Mouse (Mus musculus) kidney, adult 18-20 months (tissue): ENCODE data around the gene Kank1.

Source experiments
- DNase-seq: peaks from one replicate; pipeline ENCODE4 v3.0.0; 2021

Gene Kank1

GRCm38 (mm10) chr19:25372794-25373193, 136.0 kb downstream of the Kank1 start:
- no peak for DNase-seq

DNA sequence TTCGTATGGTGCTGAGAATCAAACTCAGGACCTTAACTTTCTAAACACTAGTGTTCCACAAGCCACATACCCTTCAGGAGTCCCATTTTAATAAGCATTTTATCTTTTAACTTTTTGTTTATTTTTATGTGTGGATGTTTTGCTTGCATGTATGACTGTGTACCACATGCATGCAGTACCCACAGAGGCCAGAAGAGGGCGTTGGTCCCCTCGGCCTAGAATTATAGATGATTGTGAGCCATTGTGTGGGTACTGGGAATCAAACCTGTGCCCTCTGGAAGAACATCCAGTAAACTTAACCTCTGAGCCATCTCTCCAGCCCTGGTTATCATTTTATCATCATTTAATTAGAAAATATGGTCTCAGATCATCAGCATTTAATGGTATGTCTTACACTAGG, 136.8 kb downstream of the Kank1 start:
- no peak for DNase-seq

- DNase-seq: no peak
These were observed 137.4 kb downstream of the Kank1 start for GRCm38 (mm10) chr19:25374191-25374590.

- DNase-seq: peak; percentile 67
These were observed 138.2 kb downstream of the Kank1 start for GRCm38 (mm10) chr19:25374926-25375325.

- DNase-seq: no peak
These were observed 140.1 kb downstream of the Kank1 start for GRCm38 (mm10) chr19:25376871-25377270.

- no peak for DNase-seq
These were observed 143.9 kb downstream of the Kank1 start for GRCm38 (mm10) chr19:25380675-25381074.

GRCm38 (mm10) chr19:25381972-25382371, 145.2 kb downstream of the Kank1 start:
- no peak for DNase-seq

- DNase-seq: no peak
These were observed 145.7 kb downstream of the Kank1 start for GRCm38 (mm10) chr19:25382494-25382893.

- no peak for DNase-seq
These were observed 146.8 kb downstream of the Kank1 start for GRCm38 (mm10) chr19:25383386-25384146.

DNA sequence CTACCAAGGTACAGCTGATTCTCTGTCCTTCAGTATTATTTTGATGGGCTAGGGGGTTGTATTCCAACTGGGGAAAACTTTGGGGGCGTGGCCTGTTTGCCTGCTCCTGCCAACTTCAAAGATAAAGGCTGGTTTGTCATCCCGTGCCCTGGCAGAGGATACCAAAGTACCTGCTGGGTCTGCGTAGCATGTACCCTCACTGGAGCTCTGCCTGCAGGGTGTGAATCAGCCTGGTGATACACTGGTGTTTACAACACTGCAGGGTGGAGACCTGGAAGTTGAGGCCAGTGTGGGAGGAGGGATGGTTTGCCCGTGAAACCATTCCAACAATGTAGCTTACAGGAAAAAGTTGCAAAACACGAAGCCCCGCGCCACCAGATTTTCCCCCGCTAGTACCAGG, 149.2 kb downstream of the Kank1 start:
- no peak for DNase-seq

- no peak for DNase-seq
These were observed 150.1 kb downstream of the Kank1 start for GRCm38 (mm10) chr19:25386679-25387470.

- DNase-seq: no peak
These were observed 151.1 kb downstream of the Kank1 start for GRCm38 (mm10) chr19:25387902-25388301.

DNA sequence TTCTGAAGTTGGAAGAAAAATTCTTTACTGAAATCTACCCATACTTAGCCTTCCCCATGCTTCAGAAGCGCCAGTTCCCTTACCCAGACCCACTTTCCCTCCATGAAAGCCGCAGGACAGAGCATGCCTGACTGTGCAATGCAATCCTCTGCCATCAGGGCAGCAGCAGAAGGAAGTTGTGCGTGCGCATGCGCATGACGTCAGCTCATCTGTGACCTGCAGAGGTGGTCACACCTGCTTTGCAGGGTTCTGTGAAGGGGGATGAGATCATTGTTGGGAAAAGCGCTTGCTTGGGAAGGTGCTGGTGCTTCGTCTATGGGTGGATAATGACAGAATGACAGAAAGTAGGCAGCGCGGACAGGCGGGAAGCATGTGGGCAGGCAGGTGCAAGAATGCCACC, 155.4 kb downstream of the Kank1 start:
- DNase-seq: no peak

DNA sequence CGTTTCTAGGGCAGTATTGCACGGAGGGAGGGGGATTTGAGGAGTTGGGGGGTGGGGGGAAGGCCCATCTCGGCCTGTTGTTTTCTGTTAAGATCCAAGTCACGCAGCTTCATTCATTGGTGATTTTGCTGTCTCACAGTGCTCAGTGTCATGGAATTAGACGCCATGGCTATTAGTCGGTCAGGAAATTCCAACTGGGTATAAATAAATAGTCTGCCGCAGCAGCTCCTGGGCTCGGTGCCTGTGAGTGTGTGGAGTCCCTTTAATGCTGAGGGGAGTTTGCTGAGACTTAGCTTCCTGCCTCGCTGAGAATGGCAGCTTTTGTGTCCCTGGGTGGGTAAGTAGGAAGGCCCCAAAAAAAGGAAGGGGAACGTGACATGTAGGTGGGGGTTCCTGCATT, 158.3 kb downstream of the Kank1 start:
- DNase-seq: no peak

DNA sequence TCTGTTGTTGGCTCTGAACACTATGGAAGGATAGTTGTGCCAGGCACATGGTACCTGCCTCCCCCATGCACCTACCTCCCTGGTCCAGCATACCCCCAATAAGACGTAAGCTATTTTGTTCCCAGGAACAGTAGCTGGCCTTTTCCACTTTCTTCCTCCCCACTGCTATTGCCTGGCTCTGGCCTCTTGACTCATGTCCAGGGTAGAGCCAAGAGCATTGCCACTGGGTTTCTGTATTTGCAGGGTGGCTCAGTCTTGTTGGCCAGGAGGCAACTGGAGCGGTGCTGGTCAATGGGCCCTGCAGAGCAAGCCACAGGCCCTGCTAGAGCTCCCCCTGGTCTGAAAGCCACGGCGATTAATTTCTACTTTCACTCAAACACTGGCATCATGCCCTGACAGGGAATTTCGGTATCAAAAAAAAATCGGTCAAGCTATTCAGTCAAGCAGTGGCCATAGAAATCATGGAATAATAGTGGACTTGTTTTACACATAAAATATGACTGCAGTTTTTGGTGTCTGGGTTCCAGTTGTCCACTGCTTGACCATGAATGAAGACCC, 160.0 kb downstream of the Kank1 start:
- no peak for DNase-seq

DNA sequence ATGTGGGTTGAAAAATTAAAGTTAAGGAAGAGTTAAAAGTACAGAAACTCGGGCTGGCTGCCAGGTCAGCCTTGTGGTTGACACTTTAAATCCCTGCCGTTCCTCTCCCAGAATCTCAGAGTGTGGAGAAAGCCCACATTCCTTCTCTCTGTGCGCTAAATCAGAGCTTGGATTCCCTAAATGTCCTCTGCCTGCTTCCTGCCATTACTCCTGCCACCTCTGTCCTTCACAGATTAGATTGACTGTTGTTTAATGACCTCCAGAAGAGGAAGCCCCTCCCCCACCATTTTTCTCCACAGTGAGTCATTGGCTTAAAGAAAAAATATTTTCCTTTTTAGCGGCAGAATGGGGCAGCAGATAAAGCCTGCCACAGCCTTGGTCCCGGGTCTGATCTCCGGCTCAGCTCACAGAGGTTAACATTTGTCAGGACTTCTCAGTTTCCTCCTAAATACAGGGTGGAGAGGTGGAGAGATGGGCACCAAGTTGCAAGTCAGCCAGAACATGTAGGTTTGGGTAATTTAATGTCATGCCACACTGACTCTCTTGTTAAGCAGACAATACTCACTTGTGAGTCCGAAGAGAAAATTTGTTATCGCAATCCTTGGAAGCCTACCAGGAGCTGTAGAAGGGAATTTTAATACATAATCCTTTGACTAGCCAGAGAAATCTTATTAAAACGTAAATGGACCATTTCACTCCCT, 162.9 kb downstream of the Kank1 start:
- DNase-seq: peak; percentile 68

DNA sequence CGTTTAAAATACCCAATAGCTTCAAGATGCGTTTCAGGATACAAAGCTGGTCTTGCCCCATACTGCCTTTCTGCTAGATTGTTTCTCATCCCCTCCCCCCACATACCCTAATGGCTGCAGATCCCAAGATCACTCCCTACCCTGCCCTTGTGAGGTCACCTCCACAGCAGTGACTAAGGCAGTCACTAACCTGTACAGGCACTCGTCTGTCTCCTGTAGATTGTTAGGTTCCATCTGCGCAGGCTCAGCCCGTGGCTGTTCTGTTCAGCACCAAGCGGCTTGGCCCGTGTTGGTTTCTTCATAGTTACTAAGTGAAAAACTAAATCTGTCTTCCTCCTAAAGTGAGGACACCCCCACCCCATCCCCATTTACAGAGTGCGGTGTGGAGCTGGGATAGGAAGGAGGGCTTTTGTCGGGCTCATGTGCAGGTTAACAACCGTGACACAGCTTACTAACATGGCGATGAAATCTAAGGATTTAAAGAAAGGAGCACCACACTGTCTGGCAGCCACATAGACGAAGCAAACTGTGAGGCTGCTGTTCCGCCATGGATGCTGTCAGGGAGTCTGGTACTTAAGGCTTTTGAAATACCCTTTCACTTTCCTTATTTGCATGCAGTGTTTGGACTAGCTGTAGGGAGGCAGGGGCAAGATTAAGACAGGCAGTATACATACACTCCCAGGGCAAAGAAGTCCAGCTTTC, 163.6 kb downstream of the Kank1 start:
- no peak for DNase-seq

DNA sequence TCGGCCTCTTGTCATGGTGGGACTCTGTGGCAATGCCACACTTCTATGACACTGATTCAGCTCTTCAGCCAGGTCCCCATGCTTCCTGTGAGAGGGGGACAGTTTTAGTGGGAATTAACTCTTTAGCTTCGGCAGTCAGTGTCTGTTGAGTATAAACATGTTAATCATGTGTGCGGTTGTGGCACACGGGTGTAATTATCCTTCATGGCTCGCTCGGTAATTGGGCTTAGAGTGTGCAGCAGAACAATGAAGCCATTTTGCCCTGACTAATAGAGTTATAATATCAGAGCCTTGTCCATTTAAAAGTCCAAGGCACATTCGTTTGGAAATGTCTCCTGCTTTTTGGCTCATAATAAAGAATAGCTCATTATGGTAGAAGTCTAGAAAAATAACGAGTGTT, 164.7 kb downstream of the Kank1 start:
- no peak for DNase-seq

GRCm38 (mm10) chr19:25404163-25404562, 167.4 kb downstream of the Kank1 start:
- DNase-seq: no peak

DNA sequence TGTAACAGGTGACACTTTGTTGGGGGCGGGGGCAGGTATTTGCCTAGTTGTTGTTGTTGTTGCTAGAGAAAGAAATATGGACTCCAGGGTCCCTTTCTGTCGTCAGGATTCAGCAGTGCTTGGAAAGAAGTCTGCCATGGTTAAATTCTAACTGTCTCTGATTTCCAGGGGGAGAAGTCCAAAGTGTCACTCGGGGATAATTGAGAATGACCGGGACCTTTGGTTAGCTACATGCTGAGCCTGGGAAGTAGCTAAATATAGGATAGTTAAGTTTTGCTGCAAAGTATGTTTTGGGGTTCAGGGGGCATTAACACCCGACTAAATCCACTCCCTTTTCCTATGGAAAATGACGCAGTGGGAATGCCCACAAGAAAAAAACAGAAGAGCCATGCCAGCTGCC, 169.2 kb downstream of the Kank1 start:
- peak; percentile 54 for DNase-seq

- DNase-seq: peak; percentile 85
These were observed 169.9 kb downstream of the Kank1 start for GRCm38 (mm10) chr19:25406481-25407184.
